Mouse (Mus musculus): ENCODE results near the gene Csnk1d.

DNA sequence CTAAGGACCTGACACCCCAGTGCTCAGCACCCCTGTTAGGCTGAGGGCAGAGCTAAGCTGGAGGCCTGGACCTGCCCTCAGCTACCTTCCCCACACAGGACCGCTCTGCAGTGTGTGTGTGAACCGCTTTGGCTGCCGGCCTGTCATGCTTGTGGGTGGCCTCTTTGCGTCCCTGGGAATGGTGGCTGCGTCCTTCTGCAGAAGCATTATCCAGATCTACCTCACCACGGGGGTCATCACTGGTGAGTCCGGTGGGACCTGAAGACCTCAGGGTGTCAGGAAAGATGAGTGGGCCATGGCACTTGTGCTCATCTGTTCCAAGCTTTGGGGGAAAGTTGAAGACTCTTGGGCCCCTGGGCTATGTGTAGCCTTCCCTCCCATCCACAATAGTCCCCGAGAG lies 35.4 kb downstream of the Csnk1d start:
- TF ChIP-seq CTCF (IDR thresholded peaks at IDR 0.05; ENCODE audit: borderline replicate concordance, control insufficient read depth, extremely low read depth, insufficient read depth, low read length, poor library complexity) (no peak), POLR2A (IDR thresholded peaks at IDR 0.05; ENCODE audit: control insufficient read depth, extremely low read depth, insufficient read depth, low read length, poor library complexity) (no peak)

Data from thymus, adult 2 months (tissue).